Mouse (Mus musculus): ENCODE data around the gene Ctbp2. TPM values are rescaled to one million over a fixed set of nuclear protein-coding genes. Genes with fewer than 3 reads are reported as not detected.
A peak's percentile ranks its signal among the peaks of the same experiment; 100 is the strongest.

Ctbp2 gene
- total RNA-seq, 4 experiments from 2014 or later: 51.6 to 59.4 (median 55.8) TPM

DNA sequence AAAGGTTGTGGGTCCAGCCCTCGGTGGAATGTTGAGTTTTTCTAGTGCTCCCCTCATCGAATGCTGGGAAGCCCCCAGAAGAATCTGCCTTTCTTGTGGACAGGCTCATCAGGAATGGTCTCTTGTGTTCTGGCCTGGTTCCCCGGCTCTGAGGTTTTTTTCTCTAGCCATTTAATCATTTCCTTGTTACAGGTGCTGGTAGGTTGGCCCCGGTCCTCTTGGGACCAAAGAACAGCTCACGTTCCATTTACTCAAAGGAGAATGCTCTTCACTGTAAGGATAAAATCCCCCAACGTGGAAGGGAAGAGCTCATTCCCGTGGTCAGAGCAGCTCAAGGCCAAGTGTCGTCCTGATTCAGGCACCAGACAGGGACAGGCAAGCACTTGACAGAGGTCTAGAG, 114.5 kb downstream of the Ctbp2 start:
- no peak for DNase-seq (ENCODE audit: low spot score in 2 of 2)

GRCm38 (mm10) chr7:133008663-133009062, 115.5 kb downstream of the Ctbp2 start:
- DNase-seq (ENCODE audit: low spot score in 2 of 2): no peak

DNA sequence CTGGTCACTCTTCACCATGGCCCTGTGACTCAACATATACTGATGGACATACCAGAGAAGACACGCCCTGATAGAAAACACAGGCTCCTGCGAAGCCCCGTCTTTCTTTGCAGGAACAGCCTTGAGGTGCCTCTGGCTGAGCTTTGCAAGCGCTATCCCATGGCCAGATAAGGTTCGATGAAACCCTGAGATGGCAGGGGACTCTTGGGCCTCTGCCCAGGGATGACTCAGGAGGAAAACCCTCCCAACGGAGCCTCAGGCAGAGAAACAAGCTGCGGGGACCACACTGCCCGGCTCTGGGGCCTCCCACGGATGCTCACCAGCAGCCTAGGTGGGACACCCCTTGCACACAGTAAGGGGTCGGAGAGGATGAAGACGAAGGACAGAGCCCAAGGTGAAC, 116.8 kb downstream of the Ctbp2 start:
- DNase-seq (ENCODE audit: low spot score in 2 of 2): no peak

DNA sequence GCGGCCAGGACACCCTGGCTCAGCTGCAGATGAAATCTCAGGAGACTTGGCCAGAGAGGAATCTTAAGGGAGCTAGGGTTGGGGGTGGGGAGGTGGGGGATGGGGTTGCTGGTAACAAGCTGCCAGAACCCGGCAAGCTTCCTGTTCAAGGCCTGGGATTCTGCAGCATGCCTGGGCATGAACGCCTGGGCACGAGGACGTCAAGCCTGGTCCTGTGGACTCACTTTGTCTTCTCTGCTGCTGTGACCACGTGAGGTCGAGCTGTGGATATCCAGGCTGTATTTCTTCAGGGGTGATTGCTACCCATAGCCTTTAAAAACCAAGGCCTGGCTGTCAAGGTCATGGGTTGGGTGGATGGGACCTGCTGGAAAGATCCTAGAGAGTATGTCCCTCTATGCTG, 118.4 kb downstream of the Ctbp2 start:
- no peak for DNase-seq (ENCODE audit: low spot score in 2 of 2)

DNA sequence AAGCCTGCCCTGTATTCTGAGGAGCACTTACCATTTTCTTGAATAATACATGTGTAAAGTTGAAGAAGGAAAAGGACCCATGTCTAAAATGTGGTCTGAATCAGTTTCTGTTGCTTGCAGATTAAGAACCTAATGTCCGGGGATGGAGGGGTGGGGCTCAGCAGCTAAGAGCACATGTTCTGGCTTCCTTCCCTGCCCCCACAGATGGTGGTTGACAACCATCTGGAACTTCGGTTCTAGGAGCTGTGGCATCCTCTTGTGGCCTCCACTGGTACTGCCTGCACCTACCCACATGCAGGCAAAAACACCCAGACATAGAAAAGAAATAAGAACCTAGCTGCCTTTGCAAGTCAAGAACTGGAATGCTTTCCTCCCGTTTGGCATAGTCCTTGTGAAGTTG, 120.7 kb downstream of the Ctbp2 start:
- DNase-seq (ENCODE audit: low spot score in 2 of 2): peak; percentile 83 to 91

DNA sequence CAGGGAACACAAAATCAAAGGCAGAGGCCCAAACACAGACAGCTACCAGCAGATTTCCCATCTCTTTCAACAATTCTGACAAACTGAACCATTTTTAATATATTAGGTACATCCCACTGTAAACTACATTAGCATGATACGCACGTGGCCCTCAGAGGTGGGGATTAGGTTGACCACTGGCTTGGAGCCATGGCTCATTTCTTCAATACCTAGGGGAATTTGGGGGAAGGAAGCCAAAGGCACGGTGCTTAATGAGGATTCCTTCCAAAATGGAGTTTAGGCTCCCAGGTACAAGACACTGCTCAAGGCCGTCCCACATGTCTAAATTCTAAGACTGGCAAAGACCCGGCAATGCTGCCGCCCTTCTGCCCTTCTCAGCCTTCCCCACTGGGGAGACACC, 121.9 kb downstream of the Ctbp2 start:
- DNase-seq (ENCODE audit: low spot score in 2 of 2): no peak

- DNase-seq (ENCODE audit: low spot score in 2 of 2): no peak
Observed at GRCm38 (mm10) chr7:133001388-133001787, 122.8 kb downstream of the Ctbp2 start.

DNA sequence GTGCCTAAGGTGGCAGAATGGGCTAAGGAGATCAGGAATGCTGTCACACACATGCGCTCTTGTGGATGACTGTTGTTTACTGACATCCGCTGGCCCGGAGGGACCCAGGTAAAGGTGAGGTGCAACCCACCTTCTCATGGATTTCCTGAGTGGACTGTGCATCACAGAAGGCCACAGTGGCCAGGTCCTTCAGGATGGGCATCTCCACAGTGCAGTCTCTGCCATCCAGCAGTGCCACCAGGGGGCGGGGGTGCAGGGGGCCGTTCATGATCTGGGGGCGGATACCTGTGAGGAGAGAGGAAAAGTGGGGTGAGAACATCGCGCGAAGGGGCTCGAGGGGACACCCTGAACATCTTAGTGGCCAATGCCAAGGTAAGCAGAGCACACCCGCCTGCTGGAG, 125.1 kb downstream of the Ctbp2 start:
- no peak for DNase-seq (ENCODE audit: low spot score in 2 of 2)

- no peak for DNase-seq (ENCODE audit: low spot score in 2 of 2)
Observed at GRCm38 (mm10) chr7:132998639-132999038, 125.5 kb downstream of the Ctbp2 start.

- DNase-seq (ENCODE audit: low spot score in 2 of 2): peak in 1 of 2 experiments; percentile 40
Observed at GRCm38 (mm10) chr7:132996391-132996790, 127.8 kb downstream of the Ctbp2 start.

GRCm38 (mm10) chr7:132994628-132995191, 129.4 kb downstream of the Ctbp2 start:
- no peak for DNase-seq (ENCODE audit: low spot score in 2 of 2)

DNA sequence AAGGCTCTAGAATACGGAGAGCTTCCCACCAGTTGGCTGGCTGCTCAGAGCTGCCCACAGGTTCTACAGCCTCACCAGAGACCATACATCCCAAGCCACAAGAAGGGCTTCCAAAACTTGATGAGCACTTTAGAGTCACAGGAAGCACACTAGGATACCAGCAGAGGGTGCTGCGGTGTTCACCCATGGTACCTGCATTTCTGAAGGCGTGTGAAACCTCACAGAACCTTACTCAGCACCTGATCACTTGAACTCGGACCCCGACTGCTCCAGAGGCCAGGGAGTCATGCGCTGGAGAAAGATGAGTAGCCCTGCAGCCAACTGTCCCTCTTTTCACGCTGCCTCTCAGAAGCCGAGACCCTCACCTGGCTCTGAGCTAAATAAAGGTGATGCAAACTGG, 130.0 kb downstream of the Ctbp2 start:
- no peak for DNase-seq (ENCODE audit: low spot score in 2 of 2)

- no peak for DNase-seq (ENCODE audit: low spot score in 2 of 2)
Observed at GRCm38 (mm10) chr7:132992967-132993615, 131.1 kb downstream of the Ctbp2 start.

DNA sequence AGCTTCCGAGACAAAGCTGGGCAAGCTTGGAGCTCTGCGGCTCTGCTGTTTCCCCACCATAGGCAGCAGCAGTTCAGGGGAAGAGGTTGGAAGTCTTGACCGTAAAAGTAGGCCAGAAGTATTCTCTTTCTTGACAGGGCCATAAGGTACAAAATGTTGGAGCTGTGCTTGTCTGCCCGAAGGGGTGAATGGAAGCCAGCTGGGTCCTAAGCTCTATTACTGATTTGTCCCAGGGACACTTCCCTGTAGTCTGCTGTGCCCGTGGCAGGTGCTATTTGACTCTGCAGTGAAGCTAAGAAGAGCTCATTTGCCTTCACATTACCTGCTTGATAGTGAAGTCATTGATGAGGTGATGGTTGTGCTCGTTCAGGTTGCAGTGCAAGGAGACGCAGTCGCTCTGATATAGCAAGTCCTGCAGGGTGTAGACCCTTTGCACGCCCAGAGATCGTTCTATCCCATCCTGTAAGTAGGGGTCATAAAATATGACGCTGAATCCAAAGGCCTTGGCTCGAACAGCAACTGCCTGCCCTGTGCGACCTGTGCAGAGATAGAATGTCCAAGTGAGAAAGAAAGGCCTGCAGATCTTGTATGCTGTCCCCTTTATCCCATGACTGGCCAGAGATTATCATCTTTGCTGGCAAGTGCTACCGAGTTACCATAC, 132.8 kb downstream of the Ctbp2 start:
- DNase-seq (ENCODE audit: low spot score in 2 of 2): no peak

DNA sequence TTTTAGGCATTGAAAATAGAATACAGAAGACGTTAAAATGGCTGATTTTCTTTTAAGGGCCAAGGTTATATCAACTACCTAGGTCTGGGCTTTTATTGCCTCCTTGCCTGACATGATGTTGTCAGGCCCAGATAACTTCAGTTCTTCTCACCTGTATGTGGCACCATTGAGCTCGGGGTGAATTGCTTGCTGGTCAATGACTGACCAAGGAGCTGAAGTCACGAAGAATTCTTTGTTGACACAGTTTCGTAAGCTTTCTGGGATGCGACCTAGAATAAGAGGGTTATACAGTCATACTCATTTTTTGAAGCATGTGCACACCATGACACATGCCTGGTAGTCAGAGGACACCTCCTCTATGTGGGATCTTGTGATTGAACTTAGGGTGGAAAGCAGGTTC, 134.3 kb downstream of the Ctbp2 start:
- no peak for DNase-seq (ENCODE audit: low spot score in 2 of 2)

DNA sequence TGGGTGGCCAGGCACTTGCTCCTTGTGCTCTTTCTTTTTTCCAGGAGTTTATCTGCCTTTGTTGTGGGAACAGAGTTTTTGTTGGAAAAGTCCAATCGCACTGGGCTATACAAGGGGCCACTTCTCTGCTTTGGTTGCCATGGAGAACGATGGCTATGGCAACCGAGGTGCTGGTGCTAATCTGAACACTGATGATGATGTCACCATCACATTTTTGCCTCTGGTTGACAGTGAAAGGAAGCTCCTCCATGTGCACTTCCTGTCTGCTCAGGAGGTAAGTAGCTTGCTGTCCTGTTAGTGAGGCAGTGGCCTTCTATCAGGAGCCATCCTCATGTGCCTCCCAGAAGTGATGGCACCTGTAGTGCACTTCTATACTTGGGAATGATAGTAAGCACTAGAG, 141.5 kb downstream of the Ctbp2 start:
- DNase-seq (ENCODE audit: low spot score in 2 of 2): no peak

- DNase-seq (ENCODE audit: low spot score in 2 of 2): no peak
Observed at GRCm38 (mm10) chr7:132977981-132978380, 146.2 kb downstream of the Ctbp2 start.

DNA sequence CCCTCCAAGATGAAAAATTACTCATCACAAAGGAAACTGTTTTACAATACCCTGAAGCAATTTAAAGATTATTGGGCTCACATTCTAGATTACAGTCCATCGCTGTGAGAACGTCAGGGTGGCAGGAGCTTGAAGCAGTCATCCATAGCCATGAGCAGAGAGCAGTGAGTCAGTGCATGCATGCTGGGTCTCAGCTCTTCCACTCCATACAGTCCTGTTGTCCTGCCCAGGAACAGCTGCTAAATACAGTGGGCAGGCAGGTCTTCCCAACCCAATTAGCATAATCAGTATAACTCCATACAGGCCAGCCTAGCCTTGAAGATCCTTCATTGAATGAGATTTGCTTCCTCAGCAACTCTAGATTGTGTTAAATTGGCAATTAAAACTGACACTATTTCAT, 148.1 kb downstream of the Ctbp2 start:
- no peak for DNase-seq (ENCODE audit: low spot score in 2 of 2)

DNA sequence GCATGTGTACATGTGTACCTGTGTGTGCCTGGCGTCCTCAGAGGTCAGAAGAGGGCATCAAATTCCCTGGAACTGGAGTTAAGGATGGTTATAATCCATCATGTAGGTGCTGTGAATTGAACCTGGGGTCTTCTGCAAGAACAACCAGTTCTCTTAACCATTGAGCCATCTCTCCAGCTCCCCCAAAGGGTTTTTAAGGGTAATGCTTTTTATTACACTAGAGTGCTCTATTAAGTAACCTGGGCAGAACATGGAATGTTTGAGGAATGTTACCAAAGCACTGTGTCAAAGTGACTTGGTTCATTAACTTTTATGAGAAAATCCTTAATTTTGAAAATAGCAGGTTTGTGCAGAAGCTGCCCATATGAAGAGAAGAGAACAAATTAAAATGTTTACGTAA, 152.1 kb downstream of the Ctbp2 start:
- DNase-seq (ENCODE audit: low spot score in 2 of 2): no peak

- no peak for DNase-seq (ENCODE audit: low spot score in 2 of 2)
Observed at GRCm38 (mm10) chr7:132965707-132966106, 158.4 kb downstream of the Ctbp2 start.

DNA sequence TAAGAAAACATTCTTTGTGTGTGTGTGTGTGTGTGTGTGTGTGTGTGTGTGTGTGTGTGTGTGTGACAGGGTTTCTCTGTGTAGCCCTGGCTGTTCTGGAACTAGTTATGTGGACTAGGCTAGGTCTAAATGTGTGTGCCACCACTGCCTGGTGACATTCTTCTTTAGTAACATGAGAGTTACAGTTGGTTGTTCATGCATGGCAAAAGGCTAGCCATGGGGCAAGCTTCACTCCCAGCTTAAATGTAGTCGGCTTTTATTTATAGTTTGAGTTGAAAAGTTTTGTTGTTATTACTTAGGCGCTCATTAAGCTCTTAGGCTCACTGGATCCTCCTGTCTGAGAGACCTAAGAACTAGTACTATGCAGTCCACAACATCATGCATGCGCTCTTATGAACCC, 159.8 kb downstream of the Ctbp2 start:
- no peak for DNase-seq (ENCODE audit: low spot score in 2 of 2)

DNA sequence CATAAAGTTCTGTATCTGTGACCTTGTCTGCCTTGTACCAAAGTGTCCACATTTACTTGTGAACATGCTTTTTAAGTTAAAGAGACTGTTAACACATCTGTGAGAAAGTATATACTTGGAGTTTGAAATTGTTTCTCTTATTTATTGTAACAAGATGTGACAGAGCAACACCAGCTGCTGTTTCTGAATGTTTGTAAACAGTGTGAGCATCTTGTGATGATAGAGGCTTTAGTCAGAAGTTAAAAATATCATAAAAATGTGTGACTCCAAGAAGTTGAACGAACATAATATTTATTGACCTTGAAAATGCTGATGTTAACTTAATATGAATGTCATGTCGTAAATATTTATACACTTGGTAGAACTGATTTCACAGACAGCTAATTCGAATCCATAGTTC, 173.5 kb downstream of the Ctbp2 start:
- no peak for DNase-seq (ENCODE audit: low spot score in 2 of 2)

- no peak for DNase-seq (ENCODE audit: low spot score in 2 of 2)
Observed at GRCm38 (mm10) chr7:132949968-132950367, 174.2 kb downstream of the Ctbp2 start.

All from layer of hippocampus, adult 8-10 months (tissue).